Mouse (Mus musculus): ENCODE results near the gene Gstm7. TPM values are rescaled to one million over a fixed set of nuclear protein-coding genes. Genes with fewer than 3 reads are reported as not detected.
A peak's percentile ranks its signal among the peaks of the same experiment; 100 is the strongest.

Gstm7 gene
- polyA plus RNA-seq, 1 experiment from 2014 or later, result 83.0 TPM

GRCm38 (mm10) chr3:107941261-107941660 is 9.6 kb upstream of the Gstm7 start:
- Histone ChIP-seq H3K4me1 (ENCODE audit: control insufficient read depth, insufficient read depth, low read length) (0 out of 2 replicates have a peak, but pooled peaks cover 4% of the 10 kb centered on the region), H3K9ac (replicated peaks; ENCODE audit: low read length) (no peak overlapping the region), H3K36me3 (ENCODE audit: control insufficient read depth, insufficient read depth, low read length) (no peaks in the 10 kb centered on the region), H3K9me3 (ENCODE audit: control insufficient read depth, low read length) (no peaks in the 10 kb centered on the region), H3K4me3 (replicated peaks; ENCODE audit: low read depth, low read length) (no peak overlapping the region), H3K27me3 (ENCODE audit: control insufficient read depth, insufficient read depth, low read length) (no peaks in the 10 kb centered on the region), H3K4me2 (ENCODE audit: low read length) (no peak overlapping the region), H3K27ac (replicated peaks; ENCODE audit: low read depth, low read length) (no peak overlapping the region)
- DNase-seq (peak; percentile 26), ATAC-seq (ENCODE audit: low FRiP score, low TSS enrichment) (no peak)
- 66% methylated on average over 4 of the region's 4 CpGs for WGBS

GRCm38 (mm10) chr3:107940524-107940923 is 8.9 kb upstream of the Gstm7 start:
- Histone ChIP-seq H3K27me3 (ENCODE audit: control insufficient read depth, insufficient read depth, low read length) (no peaks in the 10 kb centered on the region), H3K4me3 (replicated peaks; ENCODE audit: low read depth, low read length) (no peak overlapping the region), H3K4me1 (ENCODE audit: control insufficient read depth, insufficient read depth, low read length) (0 out of 2 replicates have a peak, but pooled peaks cover 4% of the 10 kb centered on the region), H3K9me3 (ENCODE audit: control insufficient read depth, low read length) (no peaks in the 10 kb centered on the region), H3K9ac (replicated peaks; ENCODE audit: low read length) (no peak overlapping the region), H3K27ac (replicated peaks; ENCODE audit: low read depth, low read length) (no peak overlapping the region), H3K36me3 (ENCODE audit: control insufficient read depth, insufficient read depth, low read length) (no peaks in the 10 kb centered on the region), H3K4me2 (ENCODE audit: low read length) (no peak overlapping the region)
- 82% methylated on average over 7 of the region's 7 CpGs for WGBS
- no peak for ATAC-seq (ENCODE audit: low FRiP score, low TSS enrichment)
- no peak for DNase-seq

- H3K27ac ChIP-seq (replicated peaks; ENCODE audit: low read depth, low read length), result no peak overlapping the region
- 50% methylated on average over 4 of the region's 4 CpGs for WGBS
Measured at GRCm38 (mm10) chr3:107939830-107940229, 8.2 kb upstream of the Gstm7 start.

GRCm38 (mm10) chr3:107939403-107939802 is 7.8 kb upstream of the Gstm7 start:
- ATAC-seq (ENCODE audit: low FRiP score, low TSS enrichment) (no peak), DNase-seq (peak; percentile 45)
- H3K27me3 ChIP-seq (ENCODE audit: control insufficient read depth, insufficient read depth, low read length), result no peaks in the 10 kb centered on the region
- H3K27ac ChIP-seq (replicated peaks; ENCODE audit: low read depth, low read length), result no peak overlapping the region
- H3K36me3 ChIP-seq (ENCODE audit: control insufficient read depth, insufficient read depth, low read length), result no peaks in the 10 kb centered on the region
- 57% methylated on average over 3 of the region's 3 CpGs for WGBS
- H3K9me3 ChIP-seq (ENCODE audit: control insufficient read depth, low read length), result no peaks in the 10 kb centered on the region
- H3K9ac ChIP-seq (replicated peaks; ENCODE audit: low read length), result no peak overlapping the region
- H3K4me3 ChIP-seq (replicated peaks; ENCODE audit: low read depth, low read length), result no peak overlapping the region
- 0 out of 2 replicates have a peak, but pooled peaks cover 4% of the 10 kb centered on the region for H3K4me1 ChIP-seq (ENCODE audit: control insufficient read depth, insufficient read depth, low read length)
- no peak overlapping the region for H3K4me2 ChIP-seq (ENCODE audit: low read length)

More at GRCm38 (mm10) chr3:107939830-107940229, 8.2 kb upstream of the Gstm7 start:
- no peak for ATAC-seq (ENCODE audit: low FRiP score, low TSS enrichment)
- H3K9me3 ChIP-seq (ENCODE audit: control insufficient read depth, low read length), result no peaks in the 10 kb centered on the region
- 0 out of 2 replicates have a peak, but pooled peaks cover 4% of the 10 kb centered on the region for H3K4me1 ChIP-seq (ENCODE audit: control insufficient read depth, insufficient read depth, low read length)
- H3K4me3 ChIP-seq (replicated peaks; ENCODE audit: low read depth, low read length), result no peak overlapping the region
- DNase-seq, result no peak
- H3K27me3 ChIP-seq (ENCODE audit: control insufficient read depth, insufficient read depth, low read length), result no peaks in the 10 kb centered on the region
- H3K36me3 ChIP-seq (ENCODE audit: control insufficient read depth, insufficient read depth, low read length), result no peaks in the 10 kb centered on the region
- H3K9ac ChIP-seq (replicated peaks; ENCODE audit: low read length), result no peak overlapping the region
- no peak overlapping the region for H3K4me2 ChIP-seq (ENCODE audit: low read length)

GRCm38 (mm10) chr3:107935888-107936287 is 4.3 kb upstream of the Gstm7 start:
- Histone ChIP-seq H3K9me3 (ENCODE audit: control insufficient read depth, low read length) (no peaks in the 10 kb centered on the region), H3K4me2 (ENCODE audit: low read length) (no peak overlapping the region), H3K4me3 (replicated peaks; ENCODE audit: low read depth, low read length) (no peak overlapping the region), H3K9ac (replicated peaks; ENCODE audit: low read length) (no peak overlapping the region), H3K27me3 (ENCODE audit: control insufficient read depth, insufficient read depth, low read length) (no peaks in the 10 kb centered on the region), H3K36me3 (ENCODE audit: control insufficient read depth, insufficient read depth, low read length) (no peaks in the 10 kb centered on the region), H3K27ac (replicated peaks; ENCODE audit: low read depth, low read length) (no peak overlapping the region), H3K4me1 (ENCODE audit: control insufficient read depth, insufficient read depth, low read length) (peaks cover 8% of the 10 kb centered on the region; the same call in 1 of the 2 replicates)
- ATAC-seq (ENCODE audit: low FRiP score, low TSS enrichment) (no peak), DNase-seq (no peak)
- 73% methylated on average over 3 of the region's 3 CpGs for WGBS

- no peaks in the 10 kb centered on the region for H3K27me3 ChIP-seq (ENCODE audit: control insufficient read depth, insufficient read depth, low read length)
- DNase-seq, result no peak
- no peak overlapping the region for H3K27ac ChIP-seq (replicated peaks; ENCODE audit: low read depth, low read length)
- H3K9me3 ChIP-seq (ENCODE audit: control insufficient read depth, low read length), result no peaks in the 10 kb centered on the region
- peaks cover 14% of the 10 kb centered on the region for H3K4me1 ChIP-seq (ENCODE audit: control insufficient read depth, insufficient read depth, low read length)
- H3K4me3 ChIP-seq (replicated peaks; ENCODE audit: low read depth, low read length), result no peak overlapping the region
- no peak overlapping the region for H3K4me2 ChIP-seq (ENCODE audit: low read length)
- no peak overlapping the region for H3K9ac ChIP-seq (replicated peaks; ENCODE audit: low read length)
- ATAC-seq (ENCODE audit: low FRiP score, low TSS enrichment), result no peak
- WGBS, result 91% methylated on average over 3 of the region's 3 CpGs
- H3K36me3 ChIP-seq (ENCODE audit: control insufficient read depth, insufficient read depth, low read length), result no peaks in the 10 kb centered on the region
Measured at GRCm38 (mm10) chr3:107935268-107935667, 3.7 kb upstream of the Gstm7 start.

- Histone ChIP-seq H3K9me3 (ENCODE audit: control insufficient read depth, low read length) (no peaks in the 10 kb centered on the region), H3K4me2 (ENCODE audit: low read length) (no peak overlapping the region), H3K27ac (replicated peaks; ENCODE audit: low read depth, low read length) (peak overlapping the region; percentile 85; the same call in 1 of the 2 replicates), H3K4me3 (replicated peaks; ENCODE audit: low read depth, low read length) (no peak overlapping the region), H3K27me3 (ENCODE audit: control insufficient read depth, insufficient read depth, low read length) (no peaks in the 10 kb centered on the region), H3K9ac (replicated peaks; ENCODE audit: low read length) (no peak overlapping the region), H3K36me3 (ENCODE audit: control insufficient read depth, insufficient read depth, low read length) (no peaks in the 10 kb centered on the region), H3K4me1 (ENCODE audit: control insufficient read depth, insufficient read depth, low read length) (peaks cover 17% of the 10 kb centered on the region)
- 69% methylated on average over 6 of the region's 6 CpGs for WGBS
- ATAC-seq (ENCODE audit: low FRiP score, low TSS enrichment) (no peak), DNase-seq (no peak)
Measured at GRCm38 (mm10) chr3:107932128-107932527, 511 bp upstream of the Gstm7 start.

- peak overlapping the region; percentile 27 for H3K9ac ChIP-seq (replicated peaks; ENCODE audit: low read length)
- H3K27ac ChIP-seq (replicated peaks; ENCODE audit: low read depth, low read length), result peak overlapping the region; percentile 85
- peak overlapping the region; percentile 47 for H3K4me2 ChIP-seq (ENCODE audit: low read length)
- peak overlapping the region; percentile 11 for H3K4me3 ChIP-seq (replicated peaks; ENCODE audit: low read depth, low read length)
- no peaks in the 10 kb centered on the region for H3K27me3 ChIP-seq (ENCODE audit: control insufficient read depth, insufficient read depth, low read length)
- ATAC-seq (ENCODE audit: low FRiP score, low TSS enrichment) (no peak), DNase-seq (no peak)
- whole genome bisulfite sequencing, result 49% methylated on average over 2 of the region's 2 CpGs
- no peaks in the 10 kb centered on the region for H3K9me3 ChIP-seq (ENCODE audit: control insufficient read depth, low read length)
- peaks cover 17% of the 10 kb centered on the region for H3K4me1 ChIP-seq (ENCODE audit: control insufficient read depth, insufficient read depth, low read length)
- no peaks in the 10 kb centered on the region for H3K36me3 ChIP-seq (ENCODE audit: control insufficient read depth, insufficient read depth, low read length)
Measured at GRCm38 (mm10) chr3:107931134-107931533, 483 bp downstream of the Gstm7 start.

- no peak overlapping the region for H3K4me2 ChIP-seq (ENCODE audit: low read length)
- WGBS, result 92% methylated on average over 4 of the region's 4 CpGs
- H3K27me3 ChIP-seq (ENCODE audit: control insufficient read depth, insufficient read depth, low read length), result no peaks in the 10 kb centered on the region
- H3K9me3 ChIP-seq (ENCODE audit: control insufficient read depth, low read length), result no peaks in the 10 kb centered on the region
- DNase-seq (no peak), ATAC-seq (ENCODE audit: low FRiP score, low TSS enrichment) (no peak)
- no peak overlapping the region for H3K27ac ChIP-seq (replicated peaks; ENCODE audit: low read depth, low read length)
- no peak overlapping the region for H3K4me3 ChIP-seq (replicated peaks; ENCODE audit: low read depth, low read length)
- H3K4me1 ChIP-seq (ENCODE audit: control insufficient read depth, insufficient read depth, low read length), result peaks cover 17% of the 10 kb centered on the region
- H3K9ac ChIP-seq (replicated peaks; ENCODE audit: low read length), result no peak overlapping the region
- H3K36me3 ChIP-seq (ENCODE audit: control insufficient read depth, insufficient read depth, low read length), result no peaks in the 10 kb centered on the region
Measured at GRCm38 (mm10) chr3:107929731-107930130, 1.9 kb downstream of the Gstm7 start.

Data from midbrain, embryonic 14.5 days (tissue).